Mouse (Mus musculus): ENCODE results near the gene Fibp. TPM values are rescaled to one million over a fixed set of nuclear protein-coding genes. Genes with fewer than 3 reads are reported as not detected.

Gene Fibp
- polyA plus RNA-seq, 1 experiment: 99.5 TPM

DNA sequence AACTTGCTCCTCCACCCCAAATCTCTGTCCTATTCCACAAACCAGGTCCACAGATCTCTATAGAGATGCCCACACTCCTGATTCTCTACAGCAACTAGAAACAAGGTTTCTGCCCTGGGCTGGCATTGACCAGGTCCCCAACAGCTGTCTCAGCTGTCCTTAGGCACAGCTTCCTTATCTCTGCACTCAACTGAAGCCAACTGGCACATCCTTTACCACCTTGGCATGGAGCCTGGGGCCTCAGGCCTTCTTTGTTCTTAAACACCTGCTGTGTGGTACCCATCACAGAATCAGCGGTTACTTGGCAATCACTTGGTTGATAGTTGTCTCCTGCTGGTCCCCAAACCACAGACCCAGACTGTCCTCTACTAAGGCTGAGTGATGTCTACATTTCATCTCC, 30.0 kb upstream of the Fibp start:
- peaks cover 20% of the 10 kb centered on the region for H3K4me1 ChIP-seq (ENCODE audit: control insufficient read depth, insufficient read depth, low read length)
- 73% methylated on average over 1 of the region's 1 CpGs for WGBS
- no peak overlapping the region for H3K27ac ChIP-seq (ENCODE audit: insufficient read depth, low read depth, low read length)
- TF ChIP-seq CTCF (conservative IDR thresholded peaks at IDR 0.05; ENCODE audit: insufficient read depth, insufficient read length, low read depth, low read length) (no peak), POLR2A (IDR thresholded peaks at IDR 0.05; ENCODE audit: low read depth, low read length) (no peak)
- H3K36me3 ChIP-seq (ENCODE audit: control insufficient read depth, insufficient read depth, low read length): no peaks in the 10 kb centered on the region; the same call in 1 of the 2 replicates
- DNase-seq: no peak
- no peaks in the 10 kb centered on the region for H3K27me3 ChIP-seq (replicated peaks; ENCODE audit: control insufficient read depth, insufficient read depth, low read length)
- H3K4me3 ChIP-seq (ENCODE audit: insufficient read depth, low read depth, low read length): no peak overlapping the region

DNA sequence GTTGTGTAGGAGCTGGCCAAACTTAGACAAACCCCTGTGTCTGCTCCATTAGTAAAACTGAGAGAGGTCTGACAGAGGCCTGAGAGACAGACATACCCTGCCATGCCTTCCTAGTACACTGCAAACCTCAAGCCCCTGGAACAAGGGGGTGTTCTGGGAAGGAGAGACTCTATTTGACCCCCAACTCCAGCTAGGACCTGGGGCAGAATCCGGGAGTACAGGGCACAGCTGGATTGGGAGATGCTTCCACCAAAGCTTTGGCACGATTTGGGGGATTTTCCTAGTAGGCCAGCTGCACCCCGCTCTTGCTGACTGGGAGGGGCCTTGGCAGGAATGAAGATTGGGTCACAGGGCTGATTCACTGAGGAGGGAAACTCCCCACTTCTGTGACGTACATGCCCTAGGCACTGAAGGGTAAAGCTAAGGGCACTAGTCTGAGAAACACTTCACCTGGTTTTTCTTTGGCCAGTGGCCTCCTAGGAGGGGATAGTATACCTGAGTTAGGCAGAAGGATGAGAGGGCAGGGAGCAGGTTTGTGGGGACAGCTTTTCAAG, 28.4 kb upstream of the Fibp start:
- H3K4me1 ChIP-seq (ENCODE audit: control insufficient read depth, insufficient read depth, low read length): peaks cover 9% of the 10 kb centered on the region; the same call in 1 of the 2 replicates
- no peaks in the 10 kb centered on the region for H3K27me3 ChIP-seq (replicated peaks; ENCODE audit: control insufficient read depth, insufficient read depth, low read length)
- H3K36me3 ChIP-seq (ENCODE audit: control insufficient read depth, insufficient read depth, low read length): no peaks in the 10 kb centered on the region; the same call in 1 of the 2 replicates
- TF ChIP-seq POLR2A (IDR thresholded peaks at IDR 0.05; ENCODE audit: low read depth, low read length) (no peak), CTCF (conservative IDR thresholded peaks at IDR 0.05; ENCODE audit: insufficient read depth, insufficient read length, low read depth, low read length) (no peak)
- DNase-seq: no peak
- no peak overlapping the region for H3K4me3 ChIP-seq (ENCODE audit: insufficient read depth, low read depth, low read length)
- H3K27ac ChIP-seq (ENCODE audit: insufficient read depth, low read depth, low read length): no peak overlapping the region
- WGBS: 81% methylated on average over 4 of the region's 4 CpGs

GRCm38 (mm10) chr19:5432992-5433852, 27.2 kb upstream of the Fibp start:
- H3K27ac ChIP-seq (ENCODE audit: insufficient read depth, low read depth, low read length): peak overlapping the region; percentile 49
- no peaks in the 10 kb centered on the region for H3K27me3 ChIP-seq (replicated peaks; ENCODE audit: control insufficient read depth, insufficient read depth, low read length)
- 2% methylated on average over 16 of the region's 16 CpGs for WGBS
- peaks cover 9% of the 10 kb centered on the region; the same call in 1 of the 2 replicates for H3K4me1 ChIP-seq (ENCODE audit: control insufficient read depth, insufficient read depth, low read length)
- TF ChIP-seq POLR2A (IDR thresholded peaks at IDR 0.05; ENCODE audit: low read depth, low read length) (no peak), CTCF (conservative IDR thresholded peaks at IDR 0.05; ENCODE audit: insufficient read depth, insufficient read length, low read depth, low read length) (peak; percentile 65)
- peak overlapping the region; percentile 48 for H3K4me3 ChIP-seq (ENCODE audit: insufficient read depth, low read depth, low read length)
- peak; percentile 83 for DNase-seq
- H3K36me3 ChIP-seq (ENCODE audit: control insufficient read depth, insufficient read depth, low read length): no peaks in the 10 kb centered on the region

- Histone ChIP-seq H3K27ac (ENCODE audit: insufficient read depth, low read depth, low read length) (peak overlapping the region; percentile 10; the same call in 1 of the 2 replicates), H3K4me1 (ENCODE audit: control insufficient read depth, insufficient read depth, low read length) (peaks cover 9% of the 10 kb centered on the region; the same call in 1 of the 2 replicates), H3K36me3 (ENCODE audit: control insufficient read depth, insufficient read depth, low read length) (no peaks in the 10 kb centered on the region), H3K27me3 (replicated peaks; ENCODE audit: control insufficient read depth, insufficient read depth, low read length) (no peaks in the 10 kb centered on the region), H3K4me3 (ENCODE audit: insufficient read depth, low read depth, low read length) (no peak overlapping the region)
- DNase-seq: no peak
- 69% methylated on average over 7 of the region's 7 CpGs for WGBS
- no peak for TF ChIP-seq CTCF (conservative IDR thresholded peaks at IDR 0.05; ENCODE audit: insufficient read depth, insufficient read length, low read depth, low read length)
- TF ChIP-seq POLR2A (IDR thresholded peaks at IDR 0.05; ENCODE audit: low read depth, low read length): no peak
These were observed 26.5 kb upstream of the Fibp start for GRCm38 (mm10) chr19:5433951-5434350.

GRCm38 (mm10) chr19:5444371-5444908, 16.0 kb upstream of the Fibp start:
- TF ChIP-seq POLR2A (IDR thresholded peaks at IDR 0.05; ENCODE audit: low read depth, low read length): no peak
- TF ChIP-seq CTCF (conservative IDR thresholded peaks at IDR 0.05; ENCODE audit: insufficient read depth, insufficient read length, low read depth, low read length): no peak
- H3K4me1 ChIP-seq (ENCODE audit: control insufficient read depth, insufficient read depth, low read length): 0 out of 2 replicates have a peak, but pooled peaks cover 10% of the 10 kb centered on the region
- 58% methylated on average over 9 of the region's 9 CpGs for WGBS
- no peaks in the 10 kb centered on the region for H3K36me3 ChIP-seq (ENCODE audit: control insufficient read depth, insufficient read depth, low read length)
- H3K4me3 ChIP-seq (ENCODE audit: insufficient read depth, low read depth, low read length): no peak overlapping the region
- no peak for DNase-seq
- no peak overlapping the region for H3K27ac ChIP-seq (ENCODE audit: insufficient read depth, low read depth, low read length)
- H3K27me3 ChIP-seq (replicated peaks; ENCODE audit: control insufficient read depth, insufficient read depth, low read length): peaks cover 4% of the 10 kb centered on the region

GRCm38 (mm10) chr19:5444954-5445353, 15.5 kb upstream of the Fibp start:
- peaks cover 4% of the 10 kb centered on the region for H3K27me3 ChIP-seq (replicated peaks; ENCODE audit: control insufficient read depth, insufficient read depth, low read length)
- no peaks in the 10 kb centered on the region for H3K36me3 ChIP-seq (ENCODE audit: control insufficient read depth, insufficient read depth, low read length)
- TF ChIP-seq POLR2A (IDR thresholded peaks at IDR 0.05; ENCODE audit: low read depth, low read length): no peak
- no peak for TF ChIP-seq CTCF (conservative IDR thresholded peaks at IDR 0.05; ENCODE audit: insufficient read depth, insufficient read length, low read depth, low read length)
- 14% methylated on average over 7 of the region's 7 CpGs for WGBS
- H3K27ac ChIP-seq (ENCODE audit: insufficient read depth, low read depth, low read length): no peak overlapping the region
- 0 out of 2 replicates have a peak, but pooled peaks cover 10% of the 10 kb centered on the region for H3K4me1 ChIP-seq (ENCODE audit: control insufficient read depth, insufficient read depth, low read length)
- H3K4me3 ChIP-seq (ENCODE audit: insufficient read depth, low read depth, low read length): no peak overlapping the region
- peak; percentile 74 for DNase-seq

- H3K4me1 ChIP-seq (ENCODE audit: control insufficient read depth, insufficient read depth, low read length): 0 out of 2 replicates have a peak, but pooled peaks cover 10% of the 10 kb centered on the region
- 96% methylated on average over 5 of the region's 5 CpGs for WGBS
- DNase-seq: no peak
- H3K4me3 ChIP-seq (ENCODE audit: insufficient read depth, low read depth, low read length): no peak overlapping the region
- H3K27me3 ChIP-seq (replicated peaks; ENCODE audit: control insufficient read depth, insufficient read depth, low read length): peaks cover 4% of the 10 kb centered on the region
- H3K36me3 ChIP-seq (ENCODE audit: control insufficient read depth, insufficient read depth, low read length): no peaks in the 10 kb centered on the region
- no peak overlapping the region for H3K27ac ChIP-seq (ENCODE audit: insufficient read depth, low read depth, low read length)
- TF ChIP-seq POLR2A (IDR thresholded peaks at IDR 0.05; ENCODE audit: low read depth, low read length): no peak
- TF ChIP-seq CTCF (conservative IDR thresholded peaks at IDR 0.05; ENCODE audit: insufficient read depth, insufficient read length, low read depth, low read length): no peak
These were observed 14.7 kb upstream of the Fibp start for GRCm38 (mm10) chr19:5445747-5446146.
